15 mouse cellular contexts compared by ENCODE assay signal in genomic region chr12:93006844-93007365, GRCm38 (mm10).
DNase-seq lines count a peak whose midpoint lies in the region; ATAC-seq and TF ChIP-seq lines count a peak whose summit lies in the region.
"Had no signal": no experiment of that assay in that cellular context is flagged by ENCODE, and none has a peak within 500 bp of the region (broad histone marks: within the 10 kb centered on the region; RNA-seq: fewer than 3 reads in every experiment).

No protein-coding gene starts in this region.

- no peak overlapping the region for H3K4me2 ChIP-seq in forebrain, embryonic 15.5 days (replicated peaks)
- H3K4me2 ChIP-seq in lung, embryonic 14.5 days: no peak overlapping the region
- H3K4me2 ChIP-seq in embryonic facial prominence, embryonic 14.5 days (ENCODE audit: low read depth, low read length): no peak overlapping the region
- H3K4me2 ChIP-seq in stomach, postnatal 0 days (replicated peaks; ENCODE audit: low read depth): no peak overlapping the region
- H3K4me2 ChIP-seq: embryonic facial prominence, embryonic 12.5 days had no signal

- H3K4me3 ChIP-seq in forebrain, embryonic 15.5 days: no peak overlapping the region
- no peak overlapping the region for H3K4me3 ChIP-seq in forebrain, embryonic 10.5 days
- no peak overlapping the region for H3K4me3 ChIP-seq in lung, embryonic 14.5 days (ENCODE audit: low read depth, low read length)
- no peak overlapping the region for H3K4me3 ChIP-seq in embryonic facial prominence, embryonic 14.5 days (ENCODE audit: low read depth, low read length)
- no peak overlapping the region for H3K4me3 ChIP-seq in stomach, postnatal 0 days (ENCODE audit: low read depth, low read length)
- H3K4me3 ChIP-seq: embryonic facial prominence, embryonic 12.5 days; heart, adult 2 months had no signal

- intact Hi-C loops in left cerebral cortex, postnatal 10 days (cut with DNase I): no loop called here

- no peak overlapping the region for H3K9ac ChIP-seq in forebrain, embryonic 15.5 days (replicated peaks)
- no peak overlapping the region for H3K9ac ChIP-seq in lung, embryonic 14.5 days
- no peak overlapping the region for H3K9ac ChIP-seq in embryonic facial prominence, embryonic 14.5 days (ENCODE audit: low read depth, low read length)
- no peak overlapping the region for H3K9ac ChIP-seq in stomach, postnatal 0 days (ENCODE audit: low read length)
- H3K9ac ChIP-seq: embryonic facial prominence, embryonic 12.5 days had no signal

- ATAC-seq in forebrain, embryonic 15.5 days (replicated peaks): 0 out of 2 replicates have a peak, but pooled peaks have one; percentile 60
- ATAC-seq in lung, embryonic 14.5 days (ENCODE audit: insufficient read depth): no peak
- ATAC-seq in embryonic facial prominence, embryonic 14.5 days (ENCODE audit: low read depth): no peak
- no peak for ATAC-seq in stomach, postnatal 0 days (ENCODE audit: low FRiP score, low TSS enrichment)

- DNase-seq in forebrain, embryonic 10.5 days (ENCODE audit: extremely low spot score, low spot score): no peak
- DNase-seq in lung, embryonic 14.5 days: peak; percentile 19
- no peak for DNase-seq in lung, postnatal 14 days
- peak; percentile 4 for DNase-seq in embryonic facial prominence, embryonic 14.5 days (ENCODE audit: low spot score)
- DNase-seq in stomach, postnatal 0 days (ENCODE audit: low spot score): no peak
- no peak for DNase-seq in left cerebral cortex, postnatal 10 days (ENCODE audit: extremely low spot score in 1 of 2, low spot score in 2 of 2)
- DNase-seq in gastrocnemius, postnatal 10 days: no peak
- DNase-seq: adrenal gland, postnatal 10 days; B cell, adult 2 months; heart, adult 2 months; heart, postnatal 14 days; kidney, adult 8-10 months; spleen, adult 18-20 months had no signal

- H3K36me3 ChIP-seq in forebrain, embryonic 15.5 days: no peaks in the 10 kb centered on the region
- H3K36me3 ChIP-seq in forebrain, embryonic 10.5 days (replicated peaks): no peaks in the 10 kb centered on the region
- no peaks in the 10 kb centered on the region for H3K36me3 ChIP-seq in lung, embryonic 14.5 days (ENCODE audit: insufficient read depth)
- no peaks in the 10 kb centered on the region for H3K36me3 ChIP-seq in embryonic facial prominence, embryonic 14.5 days (ENCODE audit: control insufficient read depth, insufficient read depth, low read length)
- H3K36me3 ChIP-seq in stomach, postnatal 0 days (ENCODE audit: control insufficient read depth, insufficient read depth, low read length): no peaks in the 10 kb centered on the region
- H3K36me3 ChIP-seq: embryonic facial prominence, embryonic 12.5 days had no signal

- TF ChIP-seq EP300 in stomach, postnatal 0 days (optimal IDR thresholded peaks at IDR 0.05): no peak

- H3K4me1 ChIP-seq in forebrain, embryonic 15.5 days: no peaks in the 10 kb centered on the region
- H3K4me1 ChIP-seq in forebrain, embryonic 10.5 days: no peaks in the 10 kb centered on the region
- no peaks in the 10 kb centered on the region for H3K4me1 ChIP-seq in lung, embryonic 14.5 days (ENCODE audit: insufficient read depth)
- H3K4me1 ChIP-seq in embryonic facial prominence, embryonic 14.5 days (ENCODE audit: control insufficient read depth, insufficient read depth, low read length): no peaks in the 10 kb centered on the region
- no peaks in the 10 kb centered on the region for H3K4me1 ChIP-seq in stomach, postnatal 0 days (replicated peaks; ENCODE audit: control insufficient read depth, insufficient read depth)
- H3K4me1 ChIP-seq: embryonic facial prominence, embryonic 12.5 days had no signal

- 56% methylated on average over 2 of the region's 2 CpGs for WGBS in forebrain, embryonic 15.5 days
- WGBS in forebrain, embryonic 10.5 days: 62% methylated on average over 2 of the region's 2 CpGs
- 45% methylated on average over 2 of the region's 2 CpGs for WGBS in lung, embryonic 14.5 days
- 34% methylated on average over 2 of the region's 2 CpGs for WGBS in embryonic facial prominence, embryonic 14.5 days
- WGBS in stomach, postnatal 0 days: 41% methylated on average over 2 of the region's 2 CpGs

- peak; percentile 28; the same call in 1 of the 2 replicates for TF ChIP-seq CTCF in lung, embryonic 14.5 days (IDR thresholded peaks at IDR 0.05; ENCODE audit: low read depth)
- TF ChIP-seq CTCF in stomach, postnatal 0 days (IDR thresholded peaks at IDR 0.05; ENCODE audit: low read depth): peak; percentile 24

- H3K9me3 ChIP-seq in forebrain, embryonic 15.5 days: no peaks in the 10 kb centered on the region
- no peaks in the 10 kb centered on the region for H3K9me3 ChIP-seq in forebrain, embryonic 10.5 days
- H3K9me3 ChIP-seq in lung, embryonic 14.5 days (ENCODE audit: low read depth, low read length): no peaks in the 10 kb centered on the region
- H3K9me3 ChIP-seq in embryonic facial prominence, embryonic 14.5 days (ENCODE audit: control insufficient read depth, low read length): no peaks in the 10 kb centered on the region
- no peaks in the 10 kb centered on the region for H3K9me3 ChIP-seq in stomach, postnatal 0 days (ENCODE audit: control insufficient read depth, low read length)
- H3K9me3 ChIP-seq: embryonic facial prominence, embryonic 12.5 days had no signal

- H3K27ac ChIP-seq in forebrain, embryonic 15.5 days (replicated peaks): no peak overlapping the region
- H3K27ac ChIP-seq in forebrain, embryonic 10.5 days: no peak overlapping the region
- no peak overlapping the region for H3K27ac ChIP-seq in lung, embryonic 14.5 days (ENCODE audit: low read depth)
- H3K27ac ChIP-seq in embryonic facial prominence, embryonic 14.5 days (replicated peaks; ENCODE audit: low read depth, low read length): no peak overlapping the region
- H3K27ac ChIP-seq in stomach, postnatal 0 days (replicated peaks): no peak overlapping the region
- H3K27ac ChIP-seq: embryonic facial prominence, embryonic 12.5 days; heart, adult 2 months had no signal

- H3K27me3 ChIP-seq in forebrain, embryonic 15.5 days: no peaks in the 10 kb centered on the region
- H3K27me3 ChIP-seq in forebrain, embryonic 10.5 days (ENCODE audit: poor library complexity, severe bottlenecking): no peaks in the 10 kb centered on the region
- no peaks in the 10 kb centered on the region for H3K27me3 ChIP-seq in lung, embryonic 14.5 days (ENCODE audit: insufficient read depth, low read length)
- no peaks in the 10 kb centered on the region for H3K27me3 ChIP-seq in embryonic facial prominence, embryonic 14.5 days (replicated peaks; ENCODE audit: control insufficient read depth, insufficient read depth, low read length)
- no peaks in the 10 kb centered on the region for H3K27me3 ChIP-seq in stomach, postnatal 0 days (ENCODE audit: control insufficient read depth, insufficient read depth, low read length)
- H3K27me3 ChIP-seq: embryonic facial prominence, embryonic 12.5 days had no signal

Comparison
In these comparisons a context has a peak if more than half of its experiments do, and no peak if none do; other contexts are left out.
1. DNase-seq: peak in lung, embryonic 14.5 days (single experiment) and embryonic facial prominence, embryonic 14.5 days (single experiment); none in forebrain, embryonic 10.5 days (single experiment), lung, postnatal 14 days (single experiment), stomach, postnatal 0 days (single experiment), left cerebral cortex, postnatal 10 days (0 of 2) and gastrocnemius, postnatal 10 days (single experiment).